Mouse (Mus musculus) heart, postnatal 36 days (tissue): Measurements from ENCODE around the gene Htt. TPM values are rescaled to one million over a fixed set of nuclear protein-coding genes. Genes with fewer than 3 reads are reported as not detected.

Source experiments
- DNase-seq, 2 experiments: peaks; one replicate each; pipeline ENCODE4 v3.0.0; 2021 to 2022
- intact Hi-C: fragments of 180-260 bp; cut with DNase I; formaldehyde crosslinking; loops from one replicate; pipeline ENCODE4 v1.15.1; 2025
- total RNA-seq, 2 experiments: library from RNA; stranded (reverse); gene quantifications; 2 replicates each; pipeline ENCODE4 v1.2.3; 2021

The Htt gene
- total RNA-seq, 2 experiments from 2014 or later, result 12.0 to 12.1 TPM

- intact Hi-C loops, result no loop called here
- DNase-seq, result no peak
Observed at GRCm38 (mm10) chr5:34885250-34885649, 123.7 kb downstream of the Htt start.

- intact Hi-C loops, result no loop called here
- DNase-seq, result no peak
Observed at GRCm38 (mm10) chr5:34889252-34889651, 127.7 kb downstream of the Htt start.

GRCm38 (mm10) chr5:34896697-34897453 is 135.3 kb downstream of the Htt start:
- intact Hi-C loops, result no loop called here
- no peak for DNase-seq

GRCm38 (mm10) chr5:34899787-34900469 is 138.4 kb downstream of the Htt start:
- DNase-seq, result no peak
- intact Hi-C loops, result no loop called here

DNA sequence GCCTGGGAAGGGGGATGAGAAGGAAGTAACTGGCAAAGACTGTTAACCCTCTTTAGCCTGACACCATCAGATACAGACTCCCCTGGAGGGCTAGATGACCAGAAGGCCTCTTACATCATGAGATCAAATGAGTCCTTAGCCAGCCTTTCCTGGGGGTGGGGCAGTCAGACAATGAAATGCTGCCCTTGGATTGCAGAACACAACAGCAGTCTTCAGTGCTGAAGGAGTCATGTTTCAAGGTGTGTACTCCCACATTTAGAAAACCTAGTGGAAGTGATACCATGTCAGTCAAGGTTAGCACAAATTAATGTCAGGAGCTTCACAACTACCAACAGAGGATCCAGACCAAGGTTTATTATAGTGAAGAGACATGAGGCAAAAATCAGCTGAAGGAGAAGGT is 140.8 kb downstream of the Htt start:
- no peak for DNase-seq
- intact Hi-C loops, result no loop called here

DNA sequence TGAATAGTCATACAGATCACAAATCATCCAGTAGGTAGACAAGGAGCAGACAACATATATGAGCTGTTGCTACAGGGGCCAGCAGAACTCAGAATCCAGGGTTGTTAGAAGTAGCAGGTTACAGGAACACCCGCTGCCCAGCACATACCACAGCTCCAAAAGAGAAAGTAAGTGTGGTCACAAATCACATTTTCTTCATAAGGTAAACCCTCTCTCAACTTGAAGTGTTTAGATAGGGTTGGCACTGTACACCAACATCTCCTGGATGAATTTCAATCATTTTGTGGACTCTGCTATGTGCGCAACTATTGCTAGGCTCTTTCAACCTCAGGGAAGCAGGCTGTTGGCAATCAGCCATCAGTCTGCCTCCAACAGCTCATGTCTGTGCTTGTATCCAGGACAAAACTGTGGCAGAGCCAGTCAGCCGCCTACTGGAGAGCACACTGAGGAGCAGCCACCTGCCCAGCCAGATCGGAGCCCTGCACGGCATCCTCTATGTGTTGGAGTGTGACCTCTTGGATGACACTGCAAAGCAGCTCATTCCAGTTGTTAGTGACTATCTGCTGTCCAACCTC is 141.4 kb downstream of the Htt start:
- intact Hi-C loops, result no loop called here
- DNase-seq, result peak; percentile 23

DNA sequence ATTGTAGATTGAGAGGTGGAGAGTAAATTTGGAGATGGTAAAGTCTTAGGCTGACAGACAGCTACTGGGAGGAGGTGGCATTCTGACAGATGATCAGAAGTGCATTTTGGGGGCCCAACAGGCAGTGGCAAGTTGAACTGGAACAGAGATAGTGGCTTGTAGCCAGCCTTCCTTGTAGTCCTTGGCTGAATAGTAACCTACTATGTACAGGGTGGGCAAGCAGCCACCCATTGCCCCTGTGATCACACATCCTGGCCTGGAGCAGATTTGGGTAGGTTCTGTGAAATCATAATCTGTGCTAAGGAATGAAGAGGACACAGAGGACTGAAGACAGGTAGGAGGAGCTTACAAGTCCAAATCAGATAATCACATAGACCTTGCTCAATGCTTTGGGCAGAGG is 142.9 kb downstream of the Htt start:
- DNase-seq, result no peak
- intact Hi-C loops, result no loop called here

- DNase-seq, result no peak
- intact Hi-C loops, result no loop called here
Observed at GRCm38 (mm10) chr5:34907230-34907629, 145.7 kb downstream of the Htt start.

GRCm38 (mm10) chr5:34907910-34908725 is 146.6 kb downstream of the Htt start, which contains the start of gene Msantd1:
TSS of gene Msantd1 (plus strand) at chr5:34908012.
- no peak for DNase-seq
- intact Hi-C loops, result no loop called here

DNA sequence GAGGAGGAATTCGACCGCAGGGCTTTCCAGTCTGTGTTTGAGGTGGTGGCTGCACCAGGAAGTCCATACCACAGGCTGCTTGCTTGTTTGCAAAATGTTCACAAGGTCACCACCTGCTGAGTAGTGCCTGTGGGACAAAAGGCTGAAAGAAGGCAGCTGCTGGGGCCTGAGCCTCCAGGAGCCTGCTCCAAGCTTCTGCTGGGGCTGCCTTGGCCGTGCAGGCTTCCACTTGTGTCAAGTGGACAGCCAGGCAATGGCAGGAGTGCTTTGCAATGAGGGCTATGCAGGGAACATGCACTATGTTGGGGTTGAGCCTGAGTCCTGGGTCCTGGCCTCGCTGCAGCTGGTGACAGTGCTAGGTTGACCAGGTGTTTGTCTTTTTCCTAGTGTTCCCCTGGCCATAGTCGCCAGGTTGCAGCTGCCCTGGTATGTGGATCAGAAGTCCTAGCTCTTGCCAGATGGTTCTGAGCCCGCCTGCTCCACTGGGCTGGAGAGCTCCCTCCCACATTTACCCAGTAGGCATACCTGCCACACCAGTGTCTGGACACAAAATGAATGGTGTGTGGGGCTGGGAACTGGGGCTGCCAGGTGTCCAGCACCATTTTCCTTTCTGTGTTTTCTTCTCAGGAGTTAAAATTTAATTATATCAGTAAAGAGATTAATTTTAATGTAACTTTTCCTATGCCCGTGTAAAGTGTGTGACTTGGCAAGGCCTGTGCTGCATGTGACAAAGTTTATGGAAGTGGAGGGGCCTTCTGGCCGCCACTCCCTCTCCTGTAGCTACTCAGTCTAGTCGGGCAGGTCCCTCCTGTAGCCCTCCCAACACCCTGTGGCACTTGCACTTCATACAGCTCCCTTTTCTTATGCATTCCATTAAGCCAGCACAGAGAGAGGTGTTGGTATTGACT is 147.4 kb downstream of the Htt start:
- intact Hi-C loops, result no loop called here
- no peak for DNase-seq

GRCm38 (mm10) chr5:34909634-34910503 is 148.3 kb downstream of the Htt start:
- no peak for DNase-seq
- intact Hi-C loops, result no loop called here

DNA sequence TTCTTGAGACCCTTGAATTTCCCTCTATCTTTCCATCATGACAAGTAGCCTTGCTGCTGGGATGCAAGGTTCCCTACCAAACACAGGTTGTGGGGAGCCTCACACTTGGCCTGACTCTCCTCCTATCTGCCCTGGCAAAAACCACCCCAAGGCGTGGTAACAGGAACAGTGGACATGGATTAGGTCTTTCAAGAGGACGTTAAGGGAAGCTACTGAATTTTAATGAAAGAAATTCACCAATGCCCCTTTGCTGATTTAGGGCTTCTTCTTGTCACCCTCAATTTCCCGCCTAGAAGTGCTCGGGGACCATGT is 148.9 kb downstream of the Htt start:
- no peak for DNase-seq
- intact Hi-C loops, result no loop called here

DNA sequence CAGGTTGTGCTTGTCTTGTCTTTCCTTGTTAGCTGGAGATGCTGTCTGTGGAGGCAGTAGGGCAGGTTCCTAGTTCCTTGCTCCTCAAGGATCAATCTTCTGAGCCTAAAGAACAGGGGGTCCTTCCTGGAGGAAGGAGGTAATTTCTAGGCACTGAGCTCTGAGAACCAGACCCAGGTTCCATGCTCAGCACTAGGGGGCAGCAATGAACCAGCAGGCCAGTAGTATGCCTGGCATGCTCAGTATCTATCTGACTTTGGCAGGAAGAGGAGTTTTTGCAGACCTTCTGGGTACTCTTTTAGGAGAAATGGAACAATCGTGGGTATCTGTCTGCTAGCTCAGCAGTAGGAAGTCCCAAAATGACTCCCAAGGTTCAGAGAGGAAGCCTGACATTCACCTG is 154.3 kb downstream of the Htt start:
- intact Hi-C loops, result loop anchor here (1.0 to 2.0 kb wide), 3 partner anchors 71 to 128 kb away; no protein-coding TSS in a partner anchor
- DNase-seq, result peak; percentile 78 to 82

- no peak for DNase-seq
- intact Hi-C loops, result no loop called here
Observed at GRCm38 (mm10) chr5:34917234-34917655, 155.7 kb downstream of the Htt start.

DNA sequence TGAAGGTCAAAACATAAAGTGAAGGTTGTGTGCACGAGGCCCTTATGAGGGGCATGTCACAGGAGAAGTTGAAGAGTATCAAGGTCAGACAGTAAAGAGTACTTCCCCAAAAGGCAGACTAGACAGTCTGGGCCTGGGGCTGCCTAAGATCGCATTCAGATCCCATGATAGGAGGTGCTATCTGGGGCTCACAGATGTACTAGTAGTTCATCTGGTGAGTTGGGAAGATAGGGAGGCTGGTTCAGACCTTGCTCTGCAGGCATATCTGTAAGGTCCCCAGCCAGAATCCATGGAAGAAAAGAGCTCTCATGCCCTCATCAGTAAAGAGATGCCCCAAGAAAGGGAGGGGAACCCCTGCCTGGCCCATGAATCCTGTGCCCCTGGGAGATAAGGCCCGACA is 157.2 kb downstream of the Htt start:
- no peak for DNase-seq
- intact Hi-C loops, result no loop called here

DNA sequence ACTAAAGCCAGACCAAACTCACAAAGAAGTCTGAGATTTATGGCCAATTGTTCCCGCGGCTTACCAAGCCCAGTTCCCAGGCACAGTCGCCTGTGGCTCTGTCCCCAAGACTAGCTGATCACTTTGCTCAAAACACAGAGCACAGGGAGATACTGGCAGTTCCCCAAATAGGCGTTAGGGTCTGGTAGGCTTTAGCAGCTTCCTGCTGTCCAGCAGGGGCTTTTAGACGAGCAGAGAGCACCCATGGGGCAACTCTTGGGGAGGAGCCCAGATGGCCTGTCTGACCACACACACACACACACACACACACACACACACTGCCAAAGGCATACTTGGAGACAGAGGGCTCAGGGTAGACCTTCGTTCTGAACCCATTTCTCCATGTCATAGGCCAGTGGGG is 161.0 kb downstream of the Htt start:
- DNase-seq, result no peak
- intact Hi-C loops, result no loop called here

DNA sequence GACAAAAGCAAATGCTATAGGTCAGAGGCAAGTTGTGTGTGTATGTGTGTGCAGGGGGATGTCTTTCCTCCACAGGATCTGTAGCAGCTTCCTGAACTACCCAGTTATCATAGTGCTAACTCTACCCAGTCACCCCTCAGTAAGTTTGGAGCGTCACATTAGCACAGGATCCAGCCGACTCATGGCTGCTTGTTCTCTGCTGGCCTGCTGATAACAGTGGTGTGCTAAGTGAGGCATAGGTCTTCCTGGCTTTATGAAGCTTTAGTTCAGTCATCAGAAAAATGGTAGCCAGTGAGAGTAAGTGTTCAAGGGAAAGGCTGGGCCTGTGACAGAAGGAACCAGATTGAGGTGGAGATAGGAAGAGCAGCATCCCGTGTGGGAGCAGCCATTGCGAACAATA is 162.4 kb downstream of the Htt start:
- DNase-seq, result no peak
- intact Hi-C loops, result no loop called here

DNA sequence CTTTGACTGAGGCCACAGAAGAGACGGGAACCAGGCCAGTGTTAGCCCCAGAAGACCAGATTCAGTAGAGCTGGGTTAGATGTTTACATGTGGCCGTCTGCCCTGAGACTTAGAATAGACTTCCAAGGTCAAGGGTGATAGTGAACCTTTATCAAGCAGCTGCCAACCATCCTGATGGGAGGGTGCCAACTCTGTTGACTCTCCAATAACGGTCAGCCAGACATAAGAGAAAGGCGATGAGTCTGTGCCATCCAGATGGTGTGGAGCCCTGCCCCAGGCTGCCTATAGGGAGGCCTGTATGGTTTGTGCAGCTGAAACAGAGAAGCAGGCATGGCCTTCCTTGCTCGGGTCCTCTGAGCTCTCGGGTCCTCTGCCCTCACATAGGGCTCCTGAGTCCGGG is 163.0 kb downstream of the Htt start:
- intact Hi-C loops, result no loop called here
- no peak for DNase-seq

DNA sequence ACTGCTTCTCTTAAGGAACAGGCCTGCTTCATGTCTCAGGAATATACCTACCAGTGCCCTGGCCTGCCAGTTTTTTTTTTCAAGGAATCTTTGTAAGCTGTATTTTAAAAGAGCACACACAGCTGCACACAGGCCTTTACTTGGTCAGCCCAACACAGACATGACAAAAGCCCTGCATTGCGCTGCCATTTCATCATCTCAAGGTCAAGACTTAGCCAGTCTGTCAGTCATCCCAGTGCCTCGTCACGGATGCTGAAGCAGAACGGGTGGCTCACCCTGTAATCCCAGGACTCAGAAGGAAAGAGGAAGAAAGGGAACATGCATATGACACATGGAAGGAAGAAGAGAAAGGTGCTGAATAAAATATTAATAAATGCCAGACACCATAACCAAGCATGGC is 166.1 kb downstream of the Htt start:
- intact Hi-C loops, result no loop called here
- DNase-seq, result no peak
